Mouse (Mus musculus): ENCODE measurements at regions not wholly inside any gene's neighbourhood (a gene's known extent, or its start where the extent isn't known, plus 50 kb on each side); places are given as distances from the start of the nearest gene placed in this dataset.
A peak's percentile ranks its signal among the peaks of the same experiment; 100 is the strongest.
"Not testable (repeated sequence)": the region's sequence is repeated elsewhere in the genome, so short reads cannot be mapped to it uniquely, and the experiment has no call there.

DNA sequence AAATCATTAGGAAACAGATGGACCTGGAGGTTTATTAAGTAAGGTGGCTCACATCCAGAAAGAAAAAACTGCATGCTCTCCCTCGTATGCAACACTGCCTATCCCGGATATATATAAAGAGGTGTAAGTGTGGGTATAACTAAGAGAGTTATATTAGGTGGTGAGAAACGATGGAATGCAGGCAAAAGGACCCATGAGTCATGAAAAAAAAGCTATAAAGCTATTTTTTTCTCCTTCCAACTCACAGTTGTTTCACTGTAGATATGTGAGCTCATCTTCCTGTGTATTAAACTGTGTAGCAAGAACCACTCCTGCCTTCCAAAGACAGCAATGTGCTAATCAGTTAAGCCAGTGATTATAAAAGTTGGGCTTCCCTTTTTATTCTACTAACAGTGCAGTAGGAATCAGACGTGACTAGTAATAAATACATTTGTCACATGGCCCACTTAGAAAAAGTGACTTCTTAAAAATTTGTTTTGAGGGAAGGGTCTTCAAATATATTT is 51.4 kb upstream of the Bdh1 start:
- intact Hi-C loops (cut with DNase I), result not testable (repeated sequence)
- DNase-seq (ENCODE audit: low spot score in 2 of 2), result peak in 1 of 2 experiments; percentile 34

DNA sequence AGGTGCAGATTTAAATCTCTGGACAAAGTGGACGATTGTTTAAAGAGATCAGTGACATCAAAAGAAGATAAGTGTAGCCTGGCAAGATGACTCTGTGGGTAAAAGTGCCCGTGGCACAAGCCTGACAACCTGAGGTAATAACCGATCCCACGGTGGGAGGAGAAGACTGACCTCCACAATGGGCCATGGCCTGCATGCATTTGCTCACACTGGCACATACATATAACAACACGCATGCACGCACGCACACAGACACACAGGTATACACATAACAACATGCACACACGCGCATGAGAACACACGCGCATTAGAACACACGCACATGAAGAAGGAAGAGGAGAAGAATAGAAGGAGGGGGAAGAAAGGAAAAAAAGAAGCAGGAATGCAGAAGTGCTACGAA is 52.2 kb upstream of the Bdh1 start:
- no peak for DNase-seq (ENCODE audit: low spot score in 2 of 2)
- intact Hi-C loops (cut with DNase I), result no loop called here

DNA sequence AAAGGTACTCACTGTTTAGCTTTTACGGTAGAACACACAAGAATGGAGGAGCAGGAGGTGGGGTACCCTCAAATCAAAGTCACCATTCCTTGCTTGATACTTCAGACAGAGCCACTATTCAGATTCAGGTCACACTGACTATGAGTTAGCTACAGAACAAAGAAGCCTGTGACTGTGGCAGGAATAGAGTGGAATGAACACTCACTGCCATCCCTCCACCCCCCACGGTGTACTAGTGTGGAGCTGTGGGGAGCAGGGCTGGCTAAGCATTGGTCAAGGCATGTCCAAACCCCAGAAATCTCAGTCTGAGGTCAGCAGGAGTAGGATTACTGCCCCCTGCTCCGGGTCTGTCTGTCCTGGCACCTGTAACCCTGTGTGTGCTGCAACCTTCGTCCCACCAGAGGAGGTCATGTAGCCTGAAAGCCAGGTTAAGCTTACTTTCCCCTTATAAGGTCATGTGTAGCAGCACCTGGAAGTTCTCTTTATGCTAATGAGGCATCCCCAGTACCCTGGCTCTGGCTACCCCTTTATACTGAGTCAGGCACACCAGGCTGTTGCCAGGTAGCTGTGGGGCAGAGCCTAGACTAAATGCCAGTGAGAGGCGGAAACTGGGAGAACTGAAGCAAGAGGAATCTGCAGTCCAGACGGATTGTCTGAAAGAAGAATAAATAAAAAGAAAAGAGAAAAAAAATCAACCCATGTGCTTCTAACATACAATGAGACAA is 53.1 kb upstream of the Apod start:
- no peak for DNase-seq (ENCODE audit: low spot score in 2 of 2)
- intact Hi-C loops (cut with DNase I), result no loop called here

DNA sequence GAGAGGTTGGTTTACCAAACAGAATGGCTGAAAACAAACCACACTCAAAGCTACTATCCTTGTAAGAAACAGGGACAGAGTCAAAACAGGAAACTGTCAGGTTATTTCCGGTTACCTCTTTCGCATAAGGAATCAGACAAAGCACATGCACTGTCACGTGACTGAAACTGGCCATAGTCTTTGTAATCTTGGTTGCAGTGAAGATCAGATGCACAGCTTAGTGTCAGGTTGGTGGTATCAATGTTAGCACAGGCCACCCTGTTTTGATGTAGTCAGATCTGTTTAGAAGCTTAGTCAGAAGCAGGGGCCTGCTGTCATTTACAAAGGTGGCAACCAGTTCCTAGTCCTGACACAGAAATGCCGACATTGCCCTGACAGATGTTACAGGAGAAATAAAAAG is 51.4 kb upstream of the Apod start:
- intact Hi-C loops (cut with DNase I), result no loop called here
- no peak for DNase-seq (ENCODE audit: low spot score in 2 of 2)

DNA sequence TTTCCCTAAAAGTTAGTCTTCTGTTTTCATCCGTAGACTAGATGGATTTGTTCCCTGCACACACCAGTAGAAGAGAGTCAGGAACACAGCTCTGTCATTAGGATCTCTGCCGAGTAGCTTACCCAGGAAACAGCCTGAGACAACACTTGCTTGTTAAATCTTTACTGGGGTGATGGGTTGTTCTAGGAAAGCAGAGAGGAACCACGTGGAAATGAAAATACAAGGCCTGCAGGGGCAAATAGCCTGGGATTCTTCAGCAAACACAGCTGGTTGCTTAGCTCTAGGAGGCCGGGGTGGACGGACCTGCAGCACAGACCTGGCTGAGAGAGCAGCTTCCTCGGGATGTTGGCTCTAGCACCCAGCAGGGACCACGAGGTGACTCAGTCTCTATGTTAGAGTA is 49.9 kb upstream of the Apod start:
- intact Hi-C loops (cut with DNase I), result no loop called here
- peak in 1 of 2 experiments; percentile 52 for DNase-seq (ENCODE audit: low spot score in 2 of 2)

Measured in left cerebral cortex, postnatal 25 days (tissue).